Mouse (Mus musculus): ENCODE data around the gene Amn. TPM values are rescaled to one million over a fixed set of nuclear protein-coding genes. Genes with fewer than 3 reads are reported as not detected.

Gene Amn
- polyA plus RNA-seq, 1 experiment from 2014 or later: 8.2 TPM

DNA sequence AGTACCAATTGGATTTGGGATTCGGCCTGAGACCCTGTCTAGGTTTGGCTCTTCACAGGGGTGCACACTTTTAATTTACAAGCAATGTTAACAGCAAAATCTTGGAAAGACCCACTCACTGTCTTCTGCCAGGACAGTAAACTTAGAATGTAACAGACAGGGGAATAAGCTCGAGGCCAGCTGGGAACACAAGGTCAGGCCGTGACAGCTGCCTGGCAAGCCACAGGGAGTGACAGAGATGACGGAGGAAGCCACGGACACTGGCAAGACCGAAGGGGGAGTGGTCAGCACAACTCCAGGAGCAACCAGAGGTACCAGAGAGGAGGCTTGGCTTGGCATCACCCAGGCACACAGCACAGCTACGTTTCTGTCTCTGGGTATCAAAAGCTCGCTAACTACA is 35.9 kb downstream of the Amn start:
- Histone ChIP-seq H3K9ac (replicated peaks; ENCODE audit: low read depth, low read length) (no peak overlapping the region), H3K36me3 (ENCODE audit: control insufficient read depth, insufficient read depth) (peaks cover 38% of the 10 kb centered on the region), H3K4me3 (replicated peaks; ENCODE audit: low read length) (no peak overlapping the region), H3K27ac (ENCODE audit: low read length) (no peak overlapping the region), H3K4me2 (ENCODE audit: low read length) (no peak overlapping the region), H3K9me3 (ENCODE audit: control insufficient read depth, low read length) (no peaks in the 10 kb centered on the region), H3K4me1 (replicated peaks; ENCODE audit: control insufficient read depth, insufficient read depth, low read length) (no peaks in the 10 kb centered on the region), H3K27me3 (replicated peaks; ENCODE audit: control insufficient read depth, insufficient read depth, low read length) (no peaks in the 10 kb centered on the region)
- ATAC-seq: no peak
- WGBS: 85% methylated on average over 8 of the region's 8 CpGs

DNA sequence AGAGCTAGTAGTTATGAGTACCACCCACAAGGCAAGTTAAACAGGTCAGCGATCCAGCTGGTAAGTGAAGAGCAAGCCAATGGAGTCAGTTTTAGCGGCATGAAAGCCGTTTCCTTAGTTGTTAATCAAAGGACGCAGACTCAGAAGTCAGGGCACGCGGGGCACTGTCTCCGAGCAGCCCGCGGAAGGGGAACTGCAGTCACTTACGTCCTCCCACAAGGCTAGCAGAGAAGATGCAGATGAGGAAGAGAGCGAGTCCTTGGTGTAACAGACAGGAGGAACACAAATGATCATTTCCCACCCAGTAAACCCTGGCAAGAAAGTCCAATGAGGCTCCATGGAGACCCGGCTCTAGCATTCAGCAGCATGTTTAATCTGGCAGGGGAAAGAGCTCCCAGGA is 38.4 kb downstream of the Amn start:
- Histone ChIP-seq H3K9ac (replicated peaks; ENCODE audit: low read depth, low read length) (no peak overlapping the region), H3K27me3 (replicated peaks; ENCODE audit: control insufficient read depth, insufficient read depth, low read length) (no peaks in the 10 kb centered on the region), H3K4me3 (replicated peaks; ENCODE audit: low read length) (no peak overlapping the region), H3K9me3 (ENCODE audit: control insufficient read depth, low read length) (no peaks in the 10 kb centered on the region), H3K27ac (ENCODE audit: low read length) (no peak overlapping the region), H3K36me3 (ENCODE audit: control insufficient read depth, insufficient read depth) (peaks cover 47% of the 10 kb centered on the region), H3K4me1 (replicated peaks; ENCODE audit: control insufficient read depth, insufficient read depth, low read length) (no peaks in the 10 kb centered on the region), H3K4me2 (ENCODE audit: low read length) (no peak overlapping the region)
- no peak for ATAC-seq
- 91% methylated on average over 12 of the region's 12 CpGs for WGBS

DNA sequence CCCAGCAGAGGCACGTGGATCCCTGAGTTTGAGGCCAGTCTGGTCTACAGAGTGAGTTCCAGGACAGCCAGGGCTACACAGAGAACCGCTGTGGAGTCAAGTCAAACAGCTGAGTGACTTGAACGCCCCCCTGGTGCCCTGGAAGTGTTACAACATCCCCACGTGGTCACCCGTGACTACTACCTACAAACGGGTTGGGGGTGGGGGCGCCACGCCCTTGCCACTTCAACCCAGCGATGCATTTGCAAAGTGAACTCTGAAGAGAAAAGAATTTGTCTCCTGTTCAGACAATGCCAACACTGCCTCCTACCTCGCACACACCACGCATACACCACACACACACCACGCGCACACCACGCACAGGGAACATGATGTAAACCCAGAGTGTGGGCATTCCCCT is 39.0 kb downstream of the Amn start:
- no peak overlapping the region for H3K4me2 ChIP-seq (ENCODE audit: low read length)
- H3K27ac ChIP-seq (ENCODE audit: low read length): no peak overlapping the region
- no peak overlapping the region for H3K4me3 ChIP-seq (replicated peaks; ENCODE audit: low read length)
- no peaks in the 10 kb centered on the region for H3K27me3 ChIP-seq (replicated peaks; ENCODE audit: control insufficient read depth, insufficient read depth, low read length)
- no peak for ATAC-seq
- no peaks in the 10 kb centered on the region for H3K4me1 ChIP-seq (replicated peaks; ENCODE audit: control insufficient read depth, insufficient read depth, low read length)
- 89% methylated on average over 14 of the region's 14 CpGs for WGBS
- no peak overlapping the region for H3K9ac ChIP-seq (replicated peaks; ENCODE audit: low read depth, low read length)
- H3K9me3 ChIP-seq (ENCODE audit: control insufficient read depth, low read length): no peaks in the 10 kb centered on the region
- peaks cover 44% of the 10 kb centered on the region for H3K36me3 ChIP-seq (ENCODE audit: control insufficient read depth, insufficient read depth)

DNA sequence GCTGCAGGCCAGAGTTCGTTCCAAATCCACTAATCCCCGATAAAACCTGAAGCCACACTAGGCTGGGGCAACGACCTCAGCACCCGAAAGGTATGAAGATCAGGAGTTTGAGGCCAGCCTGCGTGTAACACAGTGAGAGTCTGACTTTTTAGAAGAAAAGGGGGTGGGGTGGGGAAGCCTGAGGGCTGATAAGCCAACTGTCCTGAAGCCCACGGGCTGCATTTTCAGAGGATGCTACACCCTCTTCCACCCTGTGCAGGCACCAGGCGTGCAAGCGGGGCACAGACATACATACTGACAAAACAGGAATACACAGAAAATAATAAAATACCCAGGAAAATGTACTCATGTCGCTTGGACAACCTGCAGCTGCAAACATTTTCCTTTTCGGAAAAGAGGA is 40.9 kb downstream of the Amn start:
- Histone ChIP-seq H3K4me1 (replicated peaks; ENCODE audit: control insufficient read depth, insufficient read depth, low read length) (no peaks in the 10 kb centered on the region), H3K27me3 (replicated peaks; ENCODE audit: control insufficient read depth, insufficient read depth, low read length) (no peaks in the 10 kb centered on the region), H3K27ac (ENCODE audit: low read length) (no peak overlapping the region), H3K36me3 (ENCODE audit: control insufficient read depth, insufficient read depth) (peaks cover 40% of the 10 kb centered on the region), H3K4me3 (replicated peaks; ENCODE audit: low read length) (no peak overlapping the region), H3K9ac (replicated peaks; ENCODE audit: low read depth, low read length) (no peak overlapping the region), H3K4me2 (ENCODE audit: low read length) (no peak overlapping the region), H3K9me3 (ENCODE audit: control insufficient read depth, low read length) (no peaks in the 10 kb centered on the region)
- 94% methylated on average over 10 of the region's 10 CpGs for WGBS
- no peak for ATAC-seq

DNA sequence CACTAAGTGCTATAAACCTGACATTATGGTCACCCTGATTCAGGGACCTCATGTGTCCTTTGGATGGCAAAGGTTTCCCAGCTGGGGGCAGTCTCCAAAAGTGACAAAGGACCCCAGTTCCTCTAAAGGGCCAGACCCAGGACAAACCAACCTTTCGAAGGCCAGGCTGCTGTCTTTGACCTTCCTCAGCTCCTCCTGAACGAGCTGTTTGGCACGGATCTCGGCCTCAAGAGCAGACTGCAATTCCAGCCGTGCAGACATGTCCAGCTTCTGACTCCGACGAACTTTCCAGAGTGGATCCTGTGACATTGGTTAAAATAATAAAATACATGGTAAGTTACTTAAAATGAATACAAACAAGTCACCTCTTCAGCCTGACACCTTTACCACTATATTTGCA is 43.4 kb downstream of the Amn start:
- 95% methylated on average over 7 of the region's 7 CpGs for WGBS
- Histone ChIP-seq H3K27ac (ENCODE audit: low read length) (no peak overlapping the region), H3K4me2 (ENCODE audit: low read length) (no peak overlapping the region)

DNA sequence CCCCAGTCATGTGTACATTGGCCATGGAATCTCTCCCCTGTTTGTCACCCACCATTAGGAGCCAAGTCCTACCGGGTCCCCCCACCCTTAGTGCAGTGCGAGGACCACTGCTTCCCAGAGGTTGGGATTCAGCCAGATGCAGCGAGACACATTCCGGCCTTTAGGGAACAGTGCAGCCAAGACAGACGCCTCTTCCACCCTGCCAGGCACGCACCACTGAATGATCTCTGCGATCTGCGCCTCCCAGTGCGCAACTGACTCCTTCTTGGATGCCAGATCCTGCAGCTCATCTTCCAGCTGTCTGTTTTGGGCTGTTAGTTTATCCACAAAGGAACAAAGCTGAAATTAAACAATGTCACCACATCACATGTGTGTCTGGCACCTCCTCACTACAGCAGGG is 46.8 kb downstream of the Amn start:
- 83% methylated on average over 9 of the region's 9 CpGs for WGBS
- no peak overlapping the region for H3K4me3 ChIP-seq (replicated peaks; ENCODE audit: low read length)
- H3K9me3 ChIP-seq (ENCODE audit: control insufficient read depth, low read length): no peaks in the 10 kb centered on the region
- no peaks in the 10 kb centered on the region for H3K27me3 ChIP-seq (replicated peaks; ENCODE audit: control insufficient read depth, insufficient read depth, low read length)
- no peak for ATAC-seq
- H3K4me2 ChIP-seq (ENCODE audit: low read length): no peak overlapping the region
- peaks cover 58% of the 10 kb centered on the region for H3K36me3 ChIP-seq (ENCODE audit: control insufficient read depth, insufficient read depth)
- no peak overlapping the region for H3K27ac ChIP-seq (ENCODE audit: low read length)
- no peaks in the 10 kb centered on the region for H3K4me1 ChIP-seq (replicated peaks; ENCODE audit: control insufficient read depth, insufficient read depth, low read length)
- no peak overlapping the region for H3K9ac ChIP-seq (replicated peaks; ENCODE audit: low read depth, low read length)

More for the DNA sequence above, 43.4 kb downstream of the Amn start:
- Histone ChIP-seq H3K36me3 (ENCODE audit: control insufficient read depth, insufficient read depth) (peaks cover 54% of the 10 kb centered on the region), H3K4me3 (replicated peaks; ENCODE audit: low read length) (no peak overlapping the region), H3K4me1 (replicated peaks; ENCODE audit: control insufficient read depth, insufficient read depth, low read length) (no peaks in the 10 kb centered on the region), H3K27me3 (replicated peaks; ENCODE audit: control insufficient read depth, insufficient read depth, low read length) (no peaks in the 10 kb centered on the region), H3K9me3 (ENCODE audit: control insufficient read depth, low read length) (no peaks in the 10 kb centered on the region), H3K9ac (replicated peaks; ENCODE audit: low read depth, low read length) (no peak overlapping the region)
- no peak for ATAC-seq

DNA sequence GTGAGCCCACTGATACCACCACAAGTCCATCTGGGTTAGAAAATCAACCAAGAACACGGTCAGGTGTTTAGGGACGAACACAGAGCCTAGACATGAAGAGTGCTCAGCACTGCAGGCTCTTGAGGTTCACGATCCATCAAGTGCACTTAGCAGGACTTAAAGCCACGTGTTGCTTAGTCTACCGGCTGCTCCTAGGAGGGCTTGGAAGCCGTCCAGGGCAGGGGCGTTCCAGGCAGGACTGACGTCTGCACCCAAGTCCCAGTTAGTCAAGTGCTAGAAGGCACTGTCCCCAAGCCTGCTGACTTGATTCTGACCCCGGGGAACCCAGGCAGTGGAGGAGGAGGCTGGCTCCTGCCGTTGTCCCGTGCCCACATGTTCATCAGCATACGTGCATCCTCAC is 49.7 kb downstream of the Amn start:
- Histone ChIP-seq H3K27me3 (replicated peaks; ENCODE audit: control insufficient read depth, insufficient read depth, low read length) (no peaks in the 10 kb centered on the region), H3K9me3 (ENCODE audit: control insufficient read depth, low read length) (no peaks in the 10 kb centered on the region), H3K4me1 (replicated peaks; ENCODE audit: control insufficient read depth, insufficient read depth, low read length) (no peaks in the 10 kb centered on the region), H3K36me3 (ENCODE audit: control insufficient read depth, insufficient read depth) (peaks cover 54% of the 10 kb centered on the region), H3K4me2 (ENCODE audit: low read length) (no peak overlapping the region), H3K4me3 (replicated peaks; ENCODE audit: low read length) (no peak overlapping the region), H3K27ac (ENCODE audit: low read length) (no peak overlapping the region), H3K9ac (replicated peaks; ENCODE audit: low read depth, low read length) (no peak overlapping the region)
- no peak for ATAC-seq
- WGBS: 72% methylated on average over 12 of the region's 12 CpGs

DNA sequence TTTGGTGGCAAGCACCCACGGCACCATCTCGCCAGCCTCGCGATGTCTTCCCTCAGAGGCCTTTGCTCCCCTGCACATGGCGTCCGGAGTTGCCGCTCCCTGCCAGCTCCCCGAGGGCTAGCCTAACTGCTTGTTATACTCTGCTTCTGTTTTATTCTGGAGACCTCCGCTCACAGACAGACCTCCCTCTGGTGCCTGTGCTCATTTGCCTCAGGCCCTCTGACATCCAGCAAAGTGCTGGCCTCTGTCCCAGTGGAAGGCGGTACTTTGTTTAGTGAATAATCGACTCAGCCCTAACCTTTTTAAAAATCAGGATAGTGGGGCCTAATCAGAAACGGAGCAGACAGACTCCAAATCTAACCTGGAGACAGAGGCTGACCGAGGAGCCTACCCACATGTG is 50.9 kb downstream of the Amn start:
- H3K4me1 ChIP-seq (replicated peaks; ENCODE audit: control insufficient read depth, insufficient read depth, low read length): no peaks in the 10 kb centered on the region
- no peak overlapping the region for H3K4me3 ChIP-seq (replicated peaks; ENCODE audit: low read length)
- peaks cover 53% of the 10 kb centered on the region for H3K36me3 ChIP-seq (ENCODE audit: control insufficient read depth, insufficient read depth)
- H3K27me3 ChIP-seq (replicated peaks; ENCODE audit: control insufficient read depth, insufficient read depth, low read length): no peaks in the 10 kb centered on the region
- WGBS: 55% methylated on average over 13 of the region's 13 CpGs
- ATAC-seq: peak; percentile 47; the same call in 1 of the 2 replicates
- no peak overlapping the region for H3K9ac ChIP-seq (replicated peaks; ENCODE audit: low read depth, low read length)
- no peak overlapping the region for H3K4me2 ChIP-seq (ENCODE audit: low read length)
- H3K9me3 ChIP-seq (ENCODE audit: control insufficient read depth, low read length): no peaks in the 10 kb centered on the region
- H3K27ac ChIP-seq (ENCODE audit: low read length): no peak overlapping the region

DNA sequence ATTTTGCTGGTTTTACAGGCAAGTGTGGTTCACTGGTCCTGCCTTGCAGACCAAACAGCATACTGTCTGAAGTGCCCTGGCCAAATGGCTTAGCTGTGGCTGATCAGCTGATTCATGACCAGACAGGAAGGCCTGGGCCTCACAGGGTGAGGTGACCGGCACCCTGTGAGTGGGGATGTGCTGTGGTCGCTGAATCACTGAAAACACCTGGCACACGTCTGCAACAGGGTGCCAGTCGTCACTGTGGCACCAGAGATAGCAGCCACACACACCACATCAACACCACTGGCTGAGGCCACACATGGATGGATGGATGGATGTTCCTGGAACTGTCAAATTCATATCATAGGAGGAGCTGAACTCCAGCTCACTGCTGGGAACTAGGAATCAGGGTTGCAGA is 52.5 kb downstream of the Amn start:
- WGBS: 90% methylated on average over 4 of the region's 4 CpGs

DNA sequence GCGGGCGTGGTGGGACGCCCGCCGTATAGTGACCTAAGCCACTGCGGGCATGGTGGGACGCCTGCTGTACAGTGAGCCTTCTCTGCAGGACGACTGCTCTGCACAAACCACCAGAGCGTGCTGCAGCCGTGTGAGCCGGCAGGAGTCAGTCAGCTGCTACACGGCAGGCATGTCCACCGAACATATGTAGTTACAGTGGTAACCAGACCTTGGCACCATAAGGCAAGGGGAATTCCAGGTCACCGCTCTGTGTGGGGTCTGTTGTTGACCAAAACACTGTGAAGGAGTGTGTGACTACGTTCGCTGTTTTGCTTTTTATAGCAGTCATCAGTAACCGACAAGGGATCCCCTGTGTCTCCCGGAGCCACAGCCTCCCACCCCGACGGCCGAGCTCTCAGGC is 53.6 kb downstream of the Amn start:
- ATAC-seq: no peak
- no peak overlapping the region for H3K27ac ChIP-seq (ENCODE audit: low read length)
- peaks cover 31% of the 10 kb centered on the region for H3K36me3 ChIP-seq (ENCODE audit: control insufficient read depth, insufficient read depth)
- H3K4me3 ChIP-seq (replicated peaks; ENCODE audit: low read length): no peak overlapping the region
- no peak overlapping the region for H3K4me2 ChIP-seq (ENCODE audit: low read length)
- H3K9me3 ChIP-seq (ENCODE audit: control insufficient read depth, low read length): no peaks in the 10 kb centered on the region
- no peak overlapping the region for H3K9ac ChIP-seq (replicated peaks; ENCODE audit: low read depth, low read length)
- no peaks in the 10 kb centered on the region for H3K4me1 ChIP-seq (replicated peaks; ENCODE audit: control insufficient read depth, insufficient read depth, low read length)
- WGBS: 96% methylated on average over 21 of the region's 21 CpGs
- no peaks in the 10 kb centered on the region for H3K27me3 ChIP-seq (replicated peaks; ENCODE audit: control insufficient read depth, insufficient read depth, low read length)

More for the DNA sequence above, 52.5 kb downstream of the Amn start:
- Histone ChIP-seq H3K36me3 (ENCODE audit: control insufficient read depth, insufficient read depth) (peaks cover 38% of the 10 kb centered on the region), H3K4me1 (replicated peaks; ENCODE audit: control insufficient read depth, insufficient read depth, low read length) (no peaks in the 10 kb centered on the region), H3K9me3 (ENCODE audit: control insufficient read depth, low read length) (no peaks in the 10 kb centered on the region), H3K27ac (ENCODE audit: low read length) (no peak overlapping the region), H3K4me3 (replicated peaks; ENCODE audit: low read length) (no peak overlapping the region), H3K9ac (replicated peaks; ENCODE audit: low read depth, low read length) (no peak overlapping the region), H3K4me2 (ENCODE audit: low read length) (no peak overlapping the region), H3K27me3 (replicated peaks; ENCODE audit: control insufficient read depth, insufficient read depth, low read length) (no peaks in the 10 kb centered on the region)
- no peak for ATAC-seq
